ENCODE assay signal across 16 mouse cellular contexts in genomic region chr17:66085038-66085437, GRCm38 (mm10).
"Had no signal": no experiment of that assay in that cellular context is flagged by ENCODE, and none has a peak within 500 bp of the region (broad histone marks: within the 10 kb centered on the region; RNA-seq: fewer than 3 reads in every experiment).

No protein-coding gene starts in this region.

- H3K9me3 ChIP-seq: neural tube, embryonic 13.5 days; neural tube, embryonic 15.5 days; stomach, embryonic 15.5 days had no signal

- H3K27me3 ChIP-seq: neural tube, embryonic 13.5 days; neural tube, embryonic 15.5 days; stomach, embryonic 15.5 days had no signal

- H3K9ac ChIP-seq: neural tube, embryonic 13.5 days; neural tube, embryonic 15.5 days; stomach, embryonic 15.5 days had no signal

- H3K4me3 ChIP-seq: neural tube, embryonic 13.5 days; neural tube, embryonic 15.5 days; stomach, embryonic 15.5 days had no signal

- H3K4me2 ChIP-seq: neural tube, embryonic 13.5 days; neural tube, embryonic 15.5 days; stomach, embryonic 15.5 days had no signal

- DNase-seq: retina, postnatal 1 day; right cerebral cortex, adult 18-20 months; right cerebral cortex, postnatal 14 days; right cerebral cortex, postnatal 25 days; right cerebral cortex, postnatal 4 days; spleen, adult 18-20 months; thymus, adult 18-20 months; thymus, adult 2 months; thymus, postnatal 14 days; thymus, postnatal 25 days; thymus, postnatal 36 days; thymus, postnatal 4 days had no signal

- H3K4me1 ChIP-seq: neural tube, embryonic 13.5 days; neural tube, embryonic 15.5 days; stomach, embryonic 15.5 days had no signal

- H3K27ac ChIP-seq: neural tube, embryonic 13.5 days; neural tube, embryonic 15.5 days; stomach, embryonic 15.5 days; stomach, postnatal 0 days had no signal
